Mouse (Mus musculus) cerebellum, adult 2 months (tissue): ENCODE results near the gene Tcam1.

Experiments used
- CTCF ChIP-seq: fragments of 200-500 bp; IDR thresholded peaks from 2 replicates; pipeline ENCODE4 v1.5.1; 2011; ENCODE audit warnings: low read depth, mild to moderate bottlenecking, control low read depth, low read length, moderate library complexity, borderline replicate concordance; ENCODE audit not compliant: insufficient read depth
- POLR2A ChIP-seq: fragments of 200-500 bp; IDR thresholded peaks from 2 replicates; pipeline ENCODE4 v1.6.1; 2011; ENCODE audit warnings: low read length, control low read depth, borderline replicate concordance; ENCODE audit not compliant: insufficient read depth

GRCm38 (mm10) chr11:106276454-106276853 is at the start of gene Tcam1:
- TF ChIP-seq CTCF (peak; percentile 87), POLR2A (no peak)
